Mouse (Mus musculus): Measurements from ENCODE around the gene Nploc4.
"Not testable (repeated sequence)": the region's sequence is repeated elsewhere in the genome, so short reads cannot be mapped to it uniquely, and the experiment has no call there.

The Nploc4 gene

DNA sequence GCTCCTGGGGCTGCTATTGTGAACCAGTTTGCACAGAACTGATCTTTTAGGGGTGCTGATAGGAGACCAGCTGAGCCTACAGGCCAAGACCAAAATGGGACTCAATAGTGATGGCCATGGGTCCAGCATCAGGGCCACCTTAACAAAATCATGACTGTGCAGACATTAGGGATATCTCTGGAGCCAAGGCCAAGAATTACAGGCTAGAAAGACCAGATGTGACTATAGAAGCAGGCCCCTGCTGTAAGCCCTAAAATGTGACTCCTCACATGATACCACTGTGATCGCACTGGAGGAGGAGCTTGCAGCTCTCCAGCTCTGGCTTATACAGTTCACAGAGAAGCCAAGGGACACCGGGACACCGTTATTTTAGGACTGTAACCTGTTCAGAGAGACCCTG, 4.8 kb upstream of the Nploc4 start, which contains the start of gene Tspan10:
Gene Tspan10 (plus strand): TSS at position 301 of the 400 bp plus-strand sequence.
- no peak for DNase-seq

DNA sequence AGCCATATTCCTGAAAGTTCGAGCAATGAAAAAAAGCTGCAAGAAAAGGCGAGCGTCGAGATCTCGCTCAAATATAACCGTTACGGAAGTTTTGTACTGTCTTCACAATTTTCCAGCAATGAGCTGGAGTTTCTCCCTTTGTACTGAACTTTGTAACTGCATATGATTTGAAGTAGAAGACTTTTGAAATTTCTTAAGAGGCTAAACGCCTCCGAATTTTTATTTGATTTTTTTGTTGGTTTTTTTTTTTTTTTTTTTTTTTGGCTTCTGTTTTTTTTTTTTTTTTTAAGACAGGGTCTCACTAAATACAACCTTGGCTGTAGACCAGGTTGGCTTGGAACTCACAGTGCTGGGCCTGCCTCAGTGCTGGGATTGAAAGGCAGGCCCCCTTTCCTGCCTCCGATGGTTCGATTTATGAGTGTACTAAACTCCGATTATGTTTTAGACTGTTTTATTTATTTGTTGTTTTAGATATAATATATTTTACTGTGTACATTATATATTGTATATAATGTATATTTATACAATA, 413 bp upstream of the Nploc4 start:
- no peak for DNase-seq

DNA sequence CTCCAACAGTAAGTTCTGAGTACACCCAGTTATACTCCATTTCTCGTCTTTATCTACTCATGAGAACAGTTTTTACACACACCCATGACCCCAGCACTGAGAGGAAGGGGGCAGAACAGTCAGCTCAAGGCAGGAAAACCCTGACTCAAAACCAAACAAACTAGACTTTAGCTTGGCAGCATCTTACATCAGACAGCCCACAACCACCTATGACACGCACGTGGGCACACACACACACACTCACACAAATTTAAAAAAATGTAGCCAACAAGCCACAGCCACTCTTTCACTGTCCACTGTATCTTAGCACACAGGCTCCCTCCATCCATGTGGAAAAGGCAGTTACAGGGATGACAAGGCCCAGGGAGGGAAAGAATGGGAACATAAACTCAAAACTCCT, 10.8 kb downstream of the Nploc4 start:
- DNase-seq: no peak

DNA sequence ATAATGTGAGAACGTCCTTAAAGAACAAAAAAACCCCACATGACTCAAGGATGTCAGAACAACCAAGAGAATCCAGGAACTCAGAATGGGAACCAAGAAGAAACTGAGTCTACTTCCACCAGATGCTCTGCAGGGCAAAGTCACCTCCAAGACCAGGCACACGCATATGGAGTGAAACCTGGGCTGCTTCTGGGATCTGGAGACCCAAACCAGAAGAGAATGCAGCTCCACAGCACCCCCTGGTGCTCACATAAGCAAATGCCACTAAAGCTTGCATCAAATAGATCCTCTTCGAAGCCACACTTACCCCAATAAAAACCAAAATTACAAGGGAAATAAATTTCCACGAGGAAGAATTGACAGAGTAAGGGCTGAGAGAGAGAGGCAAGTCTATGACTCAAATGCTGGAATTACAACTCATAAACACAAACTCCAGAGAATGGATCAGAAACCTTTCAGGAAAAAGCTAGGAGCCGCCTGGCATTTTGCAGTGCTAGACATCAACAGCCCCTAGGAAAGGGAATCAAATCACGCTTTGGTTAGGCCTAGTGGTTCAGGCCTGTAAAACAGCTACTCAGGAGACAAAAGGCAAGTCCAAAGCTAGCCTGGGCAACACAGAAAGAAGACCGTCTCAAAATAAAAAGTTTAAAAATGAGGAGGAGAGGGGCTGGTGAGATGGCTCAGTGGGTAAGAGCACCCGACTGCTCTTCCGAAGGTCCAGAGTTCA, 13.8 kb downstream of the Nploc4 start:
- peak; percentile 60 to 65 for DNase-seq

DNA sequence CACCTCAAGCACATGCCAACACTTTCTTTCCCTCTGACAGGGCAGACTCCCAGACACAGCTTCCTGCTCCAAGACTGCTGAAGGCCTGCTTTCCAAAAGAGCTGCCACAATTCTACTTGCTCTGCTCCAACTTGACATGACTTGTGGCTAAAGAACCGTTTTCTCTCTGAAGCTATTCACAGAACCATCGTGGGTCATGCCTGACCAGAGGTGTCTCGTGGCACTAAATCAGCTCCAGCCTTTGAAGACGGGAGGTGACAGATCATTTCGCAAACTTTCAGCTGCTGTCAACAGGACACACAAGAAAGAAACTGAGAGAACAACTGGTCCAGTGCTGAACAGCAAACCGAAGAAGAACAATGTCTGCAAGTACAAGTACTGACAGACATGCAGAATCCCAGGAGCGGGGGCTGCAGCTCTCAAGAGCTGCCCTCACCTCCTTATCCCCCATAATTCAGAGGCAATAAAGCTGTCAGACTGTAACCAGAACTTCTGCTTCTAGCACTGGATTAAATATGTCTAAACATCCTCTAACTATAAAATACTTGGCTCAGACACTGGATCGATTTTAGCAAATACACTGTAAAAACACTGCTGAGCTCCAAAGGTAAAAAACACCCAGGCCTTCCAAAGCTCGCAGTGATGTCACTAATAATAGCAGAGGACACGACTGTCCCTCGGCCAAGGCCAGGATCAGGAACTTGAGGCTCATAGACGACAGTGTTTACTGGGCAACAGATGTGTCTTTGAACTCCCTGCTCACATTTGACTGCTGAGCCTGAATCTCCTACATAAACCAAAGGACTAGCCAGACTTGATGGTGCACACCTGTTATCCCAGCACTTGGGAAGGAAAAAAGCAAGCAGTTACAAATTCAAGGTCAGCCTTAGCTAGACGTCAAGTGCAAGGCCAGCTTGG, 14.6 kb downstream of the Nploc4 start:
- no peak for DNase-seq

DNA sequence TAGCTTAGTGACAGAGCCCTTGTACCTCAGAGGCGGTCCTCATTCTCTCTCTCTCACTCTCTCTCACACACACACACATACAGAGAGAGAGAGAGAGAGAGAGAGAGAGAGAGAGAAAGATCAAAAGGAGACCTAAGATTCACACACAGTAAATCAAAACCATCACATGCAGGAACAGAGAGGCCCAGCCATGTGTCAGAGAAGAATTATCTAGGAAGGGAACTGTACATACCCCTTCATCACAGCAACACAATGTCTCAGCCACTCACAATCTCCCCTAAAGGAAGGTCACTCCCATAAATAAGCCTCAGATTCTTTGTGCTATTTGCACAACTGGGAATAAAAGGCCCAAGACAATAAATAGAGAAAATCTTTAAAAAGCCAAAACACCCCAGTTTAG, 18.9 kb downstream of the Nploc4 start:
- no peak for DNase-seq

DNA sequence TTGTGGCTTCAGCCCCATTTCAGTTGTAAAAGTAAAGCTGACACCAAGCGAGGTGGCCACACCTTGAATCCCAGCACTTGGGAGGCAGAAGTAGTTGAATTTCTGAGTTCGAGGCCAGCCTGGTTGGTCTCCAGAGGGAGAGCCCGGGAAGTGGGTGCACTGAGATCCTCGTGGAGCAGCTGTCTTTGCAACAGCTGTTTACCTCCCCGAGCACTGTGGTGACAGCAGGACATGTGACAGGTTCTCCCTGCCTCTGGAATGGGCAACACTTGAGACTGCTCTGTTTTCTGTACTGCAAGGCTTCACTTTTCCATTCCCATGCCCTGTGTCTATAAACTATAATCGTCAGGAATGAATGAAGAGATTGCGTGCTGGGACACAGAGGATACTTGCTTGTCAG, 19.7 kb downstream of the Nploc4 start:
- DNase-seq: no peak

DNA sequence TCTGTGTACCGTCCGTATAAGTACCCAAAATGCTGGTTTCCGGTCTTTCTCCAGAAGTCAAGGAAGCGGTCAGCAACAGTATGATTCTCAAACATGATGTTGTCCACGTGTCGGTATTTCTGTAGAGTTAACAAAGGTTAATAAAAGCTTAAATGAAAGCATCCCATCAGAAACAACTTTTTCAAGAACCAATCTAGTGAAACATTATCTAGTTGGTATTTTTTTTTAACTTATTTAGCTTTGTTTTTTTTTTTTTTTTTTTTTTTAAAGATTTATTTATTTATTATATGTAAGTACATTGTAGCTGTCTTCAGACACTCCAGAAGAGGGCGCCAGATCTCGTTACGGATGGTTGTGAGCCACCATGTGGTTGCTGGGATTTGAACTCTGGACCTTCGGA, 23.9 kb downstream of the Nploc4 start:
- not testable (repeated sequence) for DNase-seq

DNA sequence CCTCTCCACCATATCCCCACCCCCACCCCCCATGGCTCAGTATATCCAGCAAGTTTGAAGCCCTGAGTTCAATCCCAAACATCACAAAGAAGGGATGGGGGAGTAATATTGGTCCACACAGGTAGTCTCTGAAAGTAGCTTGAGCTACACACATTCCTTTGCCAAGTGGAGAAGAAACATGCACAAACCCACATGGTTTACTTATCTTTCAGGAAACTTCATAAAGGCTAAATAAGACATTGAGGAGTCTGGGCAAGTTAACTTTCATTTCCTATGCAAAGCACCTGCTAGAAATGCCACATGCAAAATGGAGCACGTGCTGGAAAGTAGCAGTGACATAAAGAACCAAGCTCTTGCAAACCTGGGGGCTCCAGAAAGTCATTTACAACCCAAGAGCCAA, 31.1 kb downstream of the Nploc4 start:
- DNase-seq: no peak

DNA sequence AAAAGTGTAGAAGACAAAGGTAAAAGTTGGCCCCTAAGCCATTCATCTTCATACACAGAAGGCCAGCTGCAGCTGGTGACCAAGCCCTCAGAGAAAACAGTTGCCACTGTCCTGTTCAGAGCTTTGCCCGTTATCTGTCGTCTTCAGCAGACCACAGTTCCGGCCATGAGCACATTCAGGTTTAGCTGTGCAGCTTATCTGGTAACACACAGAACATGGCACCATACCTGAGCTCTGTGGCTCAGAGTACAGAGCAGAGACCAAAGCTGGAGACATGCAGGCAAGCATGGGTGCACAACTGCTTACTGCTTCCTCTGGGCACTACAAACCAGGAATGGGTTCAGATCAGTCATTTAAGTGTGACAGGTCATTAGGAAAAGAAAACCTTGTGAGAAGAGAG, 31.6 kb downstream of the Nploc4 start:
- DNase-seq: no peak

DNA sequence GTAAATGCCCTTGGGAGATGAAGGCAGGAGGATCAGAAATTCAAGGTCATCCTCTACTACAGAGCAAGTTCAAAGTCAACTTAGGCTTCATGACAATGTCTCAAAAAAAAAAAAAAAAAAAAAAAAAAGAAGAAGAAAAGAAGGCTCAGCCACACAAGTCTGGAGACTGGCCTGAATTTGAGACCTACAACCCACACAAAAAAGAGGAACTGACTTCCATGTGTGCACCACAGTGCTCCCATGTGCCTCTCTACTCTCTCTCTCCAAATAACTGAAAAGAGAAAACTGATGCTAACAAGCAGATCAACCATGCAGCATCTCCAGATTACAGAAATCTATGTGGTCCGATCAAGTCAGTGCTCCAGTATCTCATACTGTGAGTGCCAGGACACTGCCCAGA, 32.7 kb downstream of the Nploc4 start:
- DNase-seq: no peak

DNA sequence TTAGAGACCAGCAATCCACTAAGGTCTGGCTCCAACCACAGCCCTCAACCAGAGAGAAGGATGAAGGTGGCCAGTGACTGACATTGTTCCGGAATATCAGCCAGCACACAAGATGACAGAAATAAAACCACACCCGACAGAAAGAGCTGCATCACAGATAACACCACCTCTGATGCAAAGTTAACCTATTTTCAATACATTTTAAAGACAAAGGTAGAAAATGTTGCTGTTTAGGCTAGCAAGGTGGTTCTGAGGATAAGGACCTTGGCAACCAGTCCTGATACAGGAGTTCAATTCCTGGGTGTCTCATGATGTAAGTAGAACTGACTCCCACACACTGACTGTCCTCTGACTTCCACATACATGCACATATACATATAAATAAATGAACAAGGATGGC, 38.2 kb downstream of the Nploc4 start:
- no peak for DNase-seq

DNA sequence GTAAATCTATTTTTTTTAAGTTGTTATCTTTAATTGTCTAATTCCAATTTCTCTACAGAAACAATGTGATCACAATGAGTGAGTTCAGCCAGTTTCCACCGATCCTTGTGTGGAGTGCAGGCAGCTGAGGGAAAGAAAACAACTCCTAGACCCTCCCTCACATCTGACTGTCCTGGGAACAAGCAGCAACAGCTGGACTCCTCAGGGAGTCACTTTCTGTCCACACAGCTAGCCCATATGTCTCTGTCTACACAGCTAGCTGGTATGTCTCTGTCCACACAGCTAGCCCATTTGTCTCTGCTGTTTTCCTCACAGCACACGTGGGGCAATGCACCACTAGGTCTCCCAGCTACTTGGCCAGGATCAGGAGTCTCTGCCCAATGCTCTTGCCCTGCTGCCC, 39.9 kb downstream of the Nploc4 start:
- no peak for DNase-seq

DNA sequence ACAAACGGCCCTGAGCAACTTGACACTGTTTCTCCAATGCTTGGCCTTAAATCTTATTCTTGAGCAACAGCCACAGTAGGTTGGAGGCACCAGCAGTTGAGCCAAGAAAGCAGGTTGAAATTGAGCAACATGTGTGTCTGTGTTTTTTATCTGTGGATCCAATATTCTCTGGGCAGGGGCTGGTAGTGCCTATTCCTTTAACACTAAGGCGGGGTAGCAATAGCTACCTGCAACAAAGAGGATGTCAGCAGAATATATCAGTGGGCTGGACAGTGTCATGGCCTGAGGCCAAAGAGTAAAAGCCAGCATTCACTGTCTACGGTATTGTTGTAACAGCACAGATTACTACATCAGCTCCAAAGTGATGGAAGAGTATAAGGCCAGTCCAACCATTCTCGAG, 41.8 kb downstream of the Nploc4 start:
- no peak for DNase-seq

DNA sequence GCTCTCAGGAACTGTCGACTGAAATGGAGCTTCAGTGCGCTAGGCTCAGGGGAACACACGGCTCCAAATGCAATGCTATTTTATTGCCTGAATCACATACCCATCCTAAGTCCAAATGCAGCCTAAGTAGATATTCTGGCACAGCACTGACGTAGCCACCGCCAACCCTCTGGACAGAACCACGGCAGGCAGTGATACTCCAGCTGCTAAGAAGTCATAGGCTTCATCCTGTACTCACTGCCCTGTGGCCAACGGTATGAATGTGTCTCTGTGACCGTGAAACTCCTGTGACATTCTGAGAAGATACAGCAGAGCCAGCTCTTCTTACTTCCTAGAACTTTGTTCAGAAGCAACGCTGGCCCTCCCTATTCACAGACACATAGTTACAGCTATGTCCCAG, 48.9 kb downstream of the Nploc4 start:
- DNase-seq: no peak

DNA sequence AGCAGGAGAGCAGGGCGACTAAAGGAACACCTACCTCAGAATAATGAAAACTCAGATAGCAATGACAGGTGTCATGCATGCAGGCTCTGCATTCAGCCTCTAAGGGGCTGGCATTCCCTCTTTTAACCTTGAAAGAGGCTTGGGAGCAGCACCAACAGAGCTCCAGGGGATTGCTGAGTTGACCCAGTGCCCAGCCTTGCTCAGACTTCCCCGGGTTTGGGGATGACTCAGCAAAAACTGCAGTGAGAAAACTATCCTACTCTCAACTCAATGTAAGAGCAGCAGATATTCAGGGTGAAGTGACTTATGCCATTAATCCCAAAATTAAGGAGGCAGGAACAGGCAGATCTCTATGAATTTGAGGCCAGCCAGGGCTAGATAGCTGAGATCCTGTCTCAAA, 50.4 kb downstream of the Nploc4 start:
- DNase-seq: no peak

DNA sequence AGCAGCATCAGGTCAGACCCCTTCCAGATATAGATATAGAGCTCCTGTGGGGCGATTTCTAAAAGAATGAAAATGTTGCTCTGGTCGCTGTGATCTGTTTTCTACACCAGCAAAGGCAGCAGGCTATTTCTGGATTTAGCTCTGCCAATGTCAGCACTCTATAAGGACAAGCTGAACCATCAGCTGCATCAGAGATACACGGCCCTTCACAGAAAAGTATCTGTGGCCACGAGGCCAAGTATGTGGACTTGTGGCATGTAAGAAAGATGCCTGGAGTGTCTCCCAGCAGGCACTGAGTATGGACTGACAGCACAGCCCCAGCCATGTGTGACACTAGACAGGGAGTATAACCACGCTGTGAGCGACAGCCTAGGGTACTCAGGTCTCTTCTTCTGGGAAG, 50.9 kb downstream of the Nploc4 start:
- no peak for DNase-seq

DNA sequence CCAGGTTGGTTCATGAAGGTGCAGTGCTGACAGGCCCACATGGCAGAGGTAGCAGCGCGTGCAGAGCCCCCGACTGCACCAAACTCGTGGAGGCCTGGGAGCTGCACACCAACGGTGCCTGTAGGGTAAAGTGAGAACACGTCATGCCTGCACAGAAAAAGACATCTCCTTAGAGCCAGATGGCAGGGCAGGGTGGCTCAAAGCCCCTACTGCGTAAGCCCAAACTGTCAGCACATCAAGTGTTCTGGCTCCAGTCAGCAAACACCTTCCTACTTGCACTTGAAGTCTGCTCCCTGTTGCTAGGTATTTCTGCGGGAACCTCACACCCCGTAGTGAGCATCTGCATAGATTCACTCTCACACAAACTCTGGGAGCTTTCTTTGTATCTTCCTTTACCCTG, 55.0 kb downstream of the Nploc4 start:
- DNase-seq: no peak

DNA sequence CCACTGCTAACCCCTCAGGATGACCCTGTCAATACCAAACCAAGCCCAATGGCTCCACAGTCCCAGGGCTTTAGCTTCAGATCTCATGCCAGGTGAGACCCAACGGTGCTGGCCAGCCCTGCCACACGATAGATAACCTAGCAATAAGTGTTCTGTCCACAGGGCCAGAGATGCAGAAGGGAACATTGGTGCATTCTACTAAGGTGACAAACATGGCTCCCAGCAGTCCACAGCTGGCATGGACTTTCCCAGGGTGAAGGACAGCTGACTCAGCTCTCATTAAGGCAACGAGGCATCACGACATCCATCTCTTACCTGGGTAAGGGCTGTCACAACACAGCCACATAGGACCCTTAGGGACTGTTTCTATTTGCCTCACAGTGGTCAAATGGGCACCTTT, 56.4 kb downstream of the Nploc4 start:
- no peak for DNase-seq

DNA sequence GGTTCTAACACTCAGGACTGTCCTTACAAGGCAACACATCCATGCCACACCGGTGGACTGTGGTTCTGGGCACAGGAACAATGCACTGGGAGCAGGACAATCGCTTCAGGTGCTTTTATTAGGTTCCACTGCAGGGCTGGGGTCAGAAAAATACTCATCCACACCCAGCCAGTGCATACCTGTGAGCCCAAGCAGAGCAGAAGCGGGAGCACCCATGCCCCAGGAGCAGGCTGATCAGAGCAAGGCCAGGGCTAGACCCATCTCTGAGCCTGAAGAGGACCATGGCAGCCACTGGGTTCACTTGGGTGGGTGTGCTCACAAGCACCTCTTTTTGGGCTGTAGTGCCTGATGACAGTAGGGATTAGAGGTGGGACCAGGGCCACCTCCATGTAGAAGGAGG, 57.2 kb downstream of the Nploc4 start:
- no peak for DNase-seq

DNA sequence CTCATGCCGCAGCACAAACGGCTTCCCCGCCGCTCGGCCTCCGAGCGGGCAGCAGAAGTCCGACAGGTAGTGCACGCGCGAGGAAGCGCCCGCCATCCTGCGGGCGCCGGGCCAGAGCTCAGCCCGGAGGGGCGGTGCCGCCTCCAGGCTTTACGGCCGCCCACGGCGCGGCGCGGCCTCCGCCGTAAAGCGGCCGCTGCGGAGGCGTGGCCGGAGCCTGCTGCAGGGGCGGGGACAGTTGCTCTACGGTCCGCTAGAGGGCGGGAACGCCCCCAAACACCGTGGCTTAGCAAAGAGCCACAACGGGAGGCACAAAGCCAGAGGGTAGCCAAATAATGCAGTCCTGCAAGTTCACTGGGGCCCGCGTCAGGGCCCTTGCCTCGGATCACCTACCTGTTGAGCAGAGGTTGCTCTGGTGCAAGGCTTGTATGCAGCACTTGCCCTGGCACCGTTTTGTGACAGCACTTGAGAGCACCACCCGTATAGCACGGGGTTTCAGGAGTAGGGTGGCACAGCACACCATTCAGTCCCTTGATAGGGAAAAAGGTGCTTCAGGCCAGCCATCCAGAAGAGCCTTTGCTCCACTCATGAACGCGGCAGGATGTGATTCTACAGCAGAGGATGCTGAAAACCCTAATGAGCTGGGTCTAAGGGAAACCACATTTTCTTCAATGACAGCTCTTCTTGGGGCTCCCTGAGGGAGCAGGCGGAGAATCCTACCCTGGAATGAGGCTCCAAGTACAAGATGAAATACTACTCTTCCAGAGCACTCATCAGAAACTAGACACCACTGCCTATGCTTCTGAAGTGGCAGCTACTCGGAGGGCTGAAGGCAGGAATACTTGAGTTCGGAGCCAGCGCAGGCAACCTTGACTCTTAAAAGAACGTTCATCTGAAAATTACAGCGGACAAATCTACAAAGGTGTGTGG, 58.6 kb downstream of the Nploc4 start, which contains the start of gene Faap100:
Gene Faap100 (minus strand): TSS at position 154 of the 930 bp plus-strand sequence.
- peak; percentile 77 to 82 for DNase-seq

DNA sequence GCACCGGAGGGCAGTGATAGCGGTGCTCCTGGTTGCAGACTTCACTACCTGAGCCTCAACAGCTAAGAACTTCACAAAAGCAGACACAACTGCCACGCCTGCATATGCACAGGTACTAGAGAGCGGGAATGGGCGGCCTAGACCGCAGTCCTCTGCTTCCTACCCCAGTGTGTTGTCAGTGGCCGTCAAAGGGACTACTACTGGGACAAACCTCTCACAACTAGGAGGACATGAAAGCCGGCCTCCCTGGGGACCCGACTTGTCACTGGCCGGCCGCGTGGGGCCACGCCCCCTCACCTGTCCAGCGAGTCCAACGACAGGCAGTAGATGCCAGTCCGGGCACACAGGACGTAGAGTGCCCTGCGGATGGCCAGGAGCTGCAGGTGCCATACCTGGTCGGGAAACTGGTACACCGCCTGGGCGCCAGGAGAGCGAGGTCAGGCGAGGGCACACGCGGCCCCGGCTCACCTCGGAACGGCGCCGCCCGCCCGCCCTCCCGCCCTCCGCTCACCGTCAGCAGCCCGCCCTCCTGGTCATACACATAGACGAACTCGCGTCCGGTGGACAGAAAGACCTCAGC, 59.4 kb downstream of the Nploc4 start:
- DNase-seq: peak in 1 of 2 experiments; percentile 47

All from cerebellum, postnatal 36 days (tissue).